Mouse (Mus musculus) kidney, adult 11 months (tissue): ENCODE measurements around the gene Tmem150a.

Experiments used
- DNase-seq: peaks from one replicate; pipeline ENCODE4 v3.0.0; 2022

The Tmem150a gene

GRCm38 (mm10) chr6:72407119-72407518 lies 51.9 kb downstream of the Tmem150a start:
- DNase-seq = peak; percentile 79
